Mouse (Mus musculus) large intestine, adult 2 months (tissue): ENCODE measurements around the gene Sacs. TPM values are rescaled to one million over a fixed set of nuclear protein-coding genes. Genes with fewer than 3 reads are reported as not detected.
"Not testable (repeated sequence)": the region's sequence is repeated elsewhere in the genome, so short reads cannot be mapped to it uniquely, and the experiment has no call there.

Experiments
- DNase-seq: peaks from one replicate; pipeline ENCODE4 v3.0.0-alpha.2; 2012; ENCODE audit warnings: low read depth, low spot score
- WGBS: fragments of 180-500 bp; shearing (Covaris S2); methylation state at CpG from one replicate; pipeline ENCODE4 v1.1.7; 2018; 5-methylcytosine and 5-hydroxymethylcytosine counted together
- polyA plus RNA-seq: library from polyadenylated mRNA; depleted of rRNA; stranded (reverse); fragments of >200 nt; gene quantifications from 2 replicates; pipeline ENCODE4 v1.2.3, GENCODE M21; 2012

Sacs gene
- polyA plus RNA-seq, 1 experiment: 0.19 TPM

DNA sequence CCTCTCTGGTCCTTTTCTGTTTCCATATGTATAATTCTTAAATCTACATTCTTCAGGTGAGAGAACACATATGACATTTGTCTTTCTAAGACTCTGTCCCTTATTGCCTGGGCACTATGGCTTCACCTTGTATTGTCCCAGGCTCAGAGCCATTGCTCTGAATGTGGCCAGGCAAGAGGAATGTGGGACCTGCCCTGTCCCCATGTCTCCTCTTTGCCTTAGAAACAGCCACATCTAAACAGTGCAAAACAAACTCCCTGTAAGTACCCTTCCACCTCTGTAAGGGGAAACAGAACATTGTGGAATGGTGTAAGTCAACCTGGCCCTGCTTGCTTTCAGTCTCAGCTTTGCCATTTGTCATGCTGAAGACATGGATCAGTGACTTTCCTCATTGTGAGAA lies 17.4 kb downstream of the Sacs start:
- DNase-seq: no peak

- DNase-seq: not testable (repeated sequence)
- 81% methylated on average over 7 of the region's 7 CpGs for WGBS
Measured at GRCm38 (mm10) chr14:61157426-61157825, 19.2 kb downstream of the Sacs start.

DNA sequence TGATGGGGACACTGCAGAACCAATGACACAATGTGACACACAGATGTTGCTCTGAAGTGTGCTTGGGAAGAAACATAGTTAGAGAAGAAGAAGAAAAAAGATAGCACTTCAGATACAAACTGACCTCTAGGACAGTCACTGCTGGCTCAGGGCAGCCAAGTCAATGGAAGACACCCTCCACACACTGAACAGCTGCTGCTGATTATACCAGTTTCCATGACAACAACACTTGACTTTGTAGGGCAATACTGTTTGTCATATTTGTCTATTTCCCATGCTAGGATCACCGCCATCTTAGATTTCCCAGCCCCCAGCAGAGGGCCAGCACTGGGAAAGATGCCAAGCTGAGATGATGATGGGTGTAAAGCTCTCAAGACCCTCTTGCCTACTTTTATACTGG lies 22.7 kb downstream of the Sacs start:
- WGBS: 83% methylated on average over 1 of the region's 1 CpGs
- DNase-seq: no peak

DNA sequence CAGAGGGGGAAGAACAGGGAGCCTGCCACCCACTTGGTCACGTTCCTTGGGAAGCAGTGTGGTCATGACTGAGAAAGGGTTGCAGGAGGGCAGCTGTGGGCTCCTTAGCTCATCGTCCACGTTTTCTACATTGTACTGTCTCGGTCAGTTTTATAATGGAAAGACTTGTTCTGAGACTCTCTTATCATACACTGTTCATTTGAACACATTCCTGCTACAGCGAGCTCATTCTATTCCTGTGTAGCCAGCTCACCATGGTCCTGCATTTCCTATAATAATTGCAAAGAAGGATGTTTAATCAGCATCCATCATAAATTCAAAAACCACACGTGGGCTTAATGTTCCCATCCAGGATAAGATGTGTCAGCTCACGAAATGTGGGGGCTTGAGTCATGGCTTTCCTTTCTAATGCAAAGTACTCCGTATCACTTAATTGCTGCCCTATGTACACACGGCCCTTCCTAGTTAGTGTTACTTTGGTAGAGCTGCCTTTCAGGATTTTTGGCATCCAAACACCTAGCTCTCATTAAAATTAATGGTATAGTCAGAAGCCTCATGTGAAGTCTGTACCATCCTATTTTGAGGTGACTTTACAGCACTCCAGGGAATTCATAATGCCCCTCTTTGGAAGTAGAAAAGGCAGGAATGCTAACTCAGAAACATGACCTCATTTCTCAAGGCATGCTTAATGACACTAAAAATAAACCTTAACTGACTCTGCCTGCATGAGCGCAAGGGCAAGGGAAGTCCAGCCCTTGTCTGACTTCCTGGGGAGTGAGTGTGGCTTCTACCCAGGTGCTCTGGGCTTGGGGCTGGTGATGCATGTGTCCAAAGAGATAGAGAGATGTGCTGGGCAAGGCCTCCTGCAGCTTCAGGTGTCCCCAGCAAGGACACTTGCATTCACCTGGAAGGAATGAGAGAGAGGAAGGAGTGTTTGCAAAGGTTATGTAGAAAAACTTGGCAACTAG lies 23.4 kb downstream of the Sacs start:
- no peak for DNase-seq
- WGBS: 43% methylated on average over 10 of the region's 10 CpGs

DNA sequence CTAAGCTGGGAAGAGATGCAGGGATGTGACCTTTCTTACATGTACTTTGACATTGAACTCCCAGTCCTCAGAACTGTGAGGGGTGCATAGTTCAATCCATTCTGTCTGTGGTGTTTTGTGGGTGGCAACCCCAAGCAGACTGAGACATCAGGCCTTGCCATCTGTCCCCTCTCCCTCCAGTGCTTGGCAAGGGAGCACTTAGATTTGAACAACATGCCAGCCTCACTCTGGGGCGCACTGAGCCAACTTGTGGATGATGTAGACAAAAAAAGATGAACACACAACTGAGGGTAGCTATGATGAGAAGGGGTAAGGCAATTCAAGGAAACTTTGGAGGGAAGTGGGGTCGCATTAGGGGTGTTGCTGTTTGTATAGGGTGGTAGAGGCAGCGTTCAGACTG lies 26.2 kb downstream of the Sacs start:
- WGBS: 82% methylated on average over 3 of the region's 3 CpGs
- no peak for DNase-seq

DNA sequence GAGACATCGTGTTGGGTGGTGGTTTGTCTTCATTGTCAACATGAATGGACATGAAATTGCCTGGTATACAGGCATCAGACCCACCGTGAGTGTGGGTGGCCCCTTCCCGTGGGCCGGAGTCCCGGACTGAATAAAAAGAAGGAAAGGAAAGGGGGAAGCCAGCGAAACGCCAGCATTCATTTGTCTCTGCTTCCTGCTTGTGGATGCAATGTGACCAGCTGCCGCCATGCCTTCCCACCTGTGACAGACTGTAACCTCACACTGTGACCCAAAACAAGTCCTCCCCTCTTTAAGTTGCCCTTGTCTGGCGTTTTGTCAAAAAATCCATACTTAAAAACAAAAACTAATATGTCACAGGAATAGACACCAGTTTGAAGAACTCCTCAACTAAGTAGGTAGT lies 27.7 kb downstream of the Sacs start:
- 89% methylated on average over 9 of the region's 9 CpGs for WGBS
- DNase-seq: no peak

GRCm38 (mm10) chr14:61171261-61171970 lies 33.2 kb downstream of the Sacs start:
- DNase-seq: no peak
- 78% methylated on average over 5 of the region's 5 CpGs for WGBS

DNA sequence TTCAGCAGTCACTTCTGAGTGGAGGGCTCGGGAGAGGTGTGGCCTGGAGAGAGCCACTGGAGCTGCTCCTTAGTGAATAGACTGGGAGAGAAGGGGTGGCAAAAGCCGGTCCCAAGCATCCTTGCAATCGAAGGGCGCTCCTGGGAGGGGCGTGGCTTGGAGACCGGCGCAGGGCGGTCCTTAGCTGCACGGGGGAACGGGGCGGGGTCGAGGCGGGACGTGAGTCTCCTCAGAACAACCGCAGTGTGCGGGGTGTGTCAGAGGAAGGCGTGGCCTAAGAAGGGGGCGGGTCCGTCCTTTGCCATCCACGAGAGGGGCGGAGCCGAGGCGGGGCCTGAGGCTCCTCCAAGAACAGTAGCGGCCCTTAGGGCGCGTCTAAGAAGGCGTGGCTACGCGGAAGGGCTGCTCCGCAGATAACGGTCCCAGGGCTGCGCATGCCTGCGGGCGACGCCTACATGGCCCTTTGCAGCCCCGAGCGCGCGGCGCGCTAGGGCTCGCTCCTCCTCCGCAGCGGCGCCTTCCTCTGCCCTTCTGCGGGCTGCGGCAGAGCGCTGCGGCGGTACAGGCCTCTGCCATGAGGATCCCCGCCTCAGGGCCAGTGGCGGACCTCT lies 34.4 kb downstream of the Sacs start:
- WGBS: under 1% methylated on average over 50 of the region's 52 CpGs
- DNase-seq: peak; percentile 69

DNA sequence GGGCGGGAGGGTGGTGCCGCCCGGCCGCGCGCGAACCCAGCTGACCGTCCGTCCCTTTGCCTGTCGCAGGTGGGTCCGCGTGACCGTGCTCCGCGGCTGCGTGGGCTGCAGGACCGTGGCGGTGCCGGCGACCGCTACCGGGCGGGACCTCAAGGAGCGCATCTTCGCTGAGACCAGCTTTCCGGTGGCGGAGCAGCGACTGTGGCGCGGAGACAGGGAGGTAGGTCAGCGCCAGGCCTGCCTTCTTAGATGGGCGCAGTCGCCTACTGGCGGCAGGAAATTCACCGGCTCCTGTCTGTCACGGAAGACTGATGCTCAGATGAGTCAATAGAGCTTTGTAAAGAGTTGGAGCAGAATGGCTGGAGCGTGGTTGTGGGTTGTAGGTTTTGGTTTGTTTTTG lies 35.0 kb downstream of the Sacs start:
- WGBS: under 1% methylated on average over 37 of the region's 37 CpGs
- no peak for DNase-seq

- DNase-seq: no peak
- WGBS: 55% methylated on average over 7 of the region's 7 CpGs
Measured at GRCm38 (mm10) chr14:61191904-61192303, 53.6 kb downstream of the Sacs start.

DNA sequence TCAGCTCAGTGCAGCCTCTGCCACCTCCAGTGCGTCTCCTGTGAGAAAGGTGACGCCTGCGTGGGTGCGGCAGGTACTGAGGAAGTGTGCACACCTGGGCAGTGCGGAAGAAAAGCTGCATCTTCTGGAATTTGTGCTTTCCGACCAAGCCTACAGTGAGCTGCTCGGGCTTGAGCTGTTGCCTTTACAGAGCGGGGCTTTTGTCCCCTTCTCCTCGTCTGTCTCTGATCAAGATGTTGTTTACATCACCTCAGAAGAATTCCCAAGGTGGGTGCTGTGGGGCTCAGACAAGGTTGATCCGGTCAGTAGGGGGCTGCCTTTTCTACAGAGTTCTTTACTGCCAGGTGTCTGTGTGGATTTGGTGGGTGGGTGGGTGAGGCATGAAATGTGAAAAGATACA lies 54.1 kb downstream of the Sacs start:
- WGBS: 37% methylated on average over 10 of the region's 10 CpGs
- DNase-seq: no peak

GRCm38 (mm10) chr14:61194416-61194815 lies 56.2 kb downstream of the Sacs start:
- DNase-seq: no peak
- 89% methylated on average over 4 of the region's 4 CpGs for WGBS

DNA sequence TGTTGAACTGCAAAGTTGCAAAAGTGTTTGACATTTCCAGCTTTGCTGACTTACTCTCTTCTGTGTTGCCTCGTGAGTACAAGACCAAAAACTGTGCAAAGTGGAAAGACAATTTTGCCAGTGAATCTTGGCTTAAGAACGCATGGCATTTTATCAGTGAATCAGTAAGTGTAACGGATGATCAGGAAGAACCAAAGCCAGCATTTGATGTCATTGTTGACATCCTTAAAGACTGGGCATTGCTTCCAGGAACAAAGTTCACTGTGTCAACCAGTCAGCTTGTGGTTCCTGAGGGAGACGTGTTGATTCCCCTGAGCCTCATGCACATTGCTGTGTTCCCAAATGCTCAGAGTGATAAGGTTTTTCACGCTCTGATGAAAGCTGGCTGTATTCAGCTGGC lies 71.9 kb downstream of the Sacs start:
- no peak for DNase-seq
- WGBS: 74% methylated on average over 5 of the region's 5 CpGs

- WGBS: 74% methylated on average over 6 of the region's 6 CpGs
- DNase-seq: no peak
Measured at GRCm38 (mm10) chr14:61211754-61212153, 73.5 kb downstream of the Sacs start.

- no peak for DNase-seq
- WGBS: 80% methylated on average over 5 of the region's 5 CpGs
Measured at GRCm38 (mm10) chr14:61221166-61221565, 82.9 kb downstream of the Sacs start.

- WGBS: 48% methylated on average over 6 of the region's 6 CpGs
Measured at GRCm38 (mm10) chr14:61222506-61222905, 84.2 kb downstream of the Sacs start.

DNA sequence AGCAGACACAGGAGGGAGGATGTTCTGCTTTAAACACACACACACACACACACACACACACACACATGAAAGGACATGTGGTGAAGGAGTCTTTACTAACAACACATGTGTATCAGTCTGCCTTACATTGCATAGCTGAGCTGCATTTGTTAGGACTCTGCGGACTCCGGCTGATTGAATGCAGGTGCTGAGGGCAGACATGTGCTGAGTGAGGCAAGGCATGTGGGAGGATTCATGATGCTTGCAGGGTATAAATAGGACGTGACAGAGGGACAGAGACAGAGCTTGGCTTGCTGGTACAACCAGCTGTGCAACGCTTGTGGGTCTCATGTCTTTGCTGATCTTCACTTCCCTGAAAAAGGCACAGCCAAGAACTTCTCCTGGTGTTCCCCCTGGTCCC lies 85.5 kb downstream of the Sacs start:
- WGBS: 75% methylated on average over 4 of the region's 4 CpGs

More at GRCm38 (mm10) chr14:61222506-61222905, 84.2 kb downstream of the Sacs start:
- no peak for DNase-seq

DNA sequence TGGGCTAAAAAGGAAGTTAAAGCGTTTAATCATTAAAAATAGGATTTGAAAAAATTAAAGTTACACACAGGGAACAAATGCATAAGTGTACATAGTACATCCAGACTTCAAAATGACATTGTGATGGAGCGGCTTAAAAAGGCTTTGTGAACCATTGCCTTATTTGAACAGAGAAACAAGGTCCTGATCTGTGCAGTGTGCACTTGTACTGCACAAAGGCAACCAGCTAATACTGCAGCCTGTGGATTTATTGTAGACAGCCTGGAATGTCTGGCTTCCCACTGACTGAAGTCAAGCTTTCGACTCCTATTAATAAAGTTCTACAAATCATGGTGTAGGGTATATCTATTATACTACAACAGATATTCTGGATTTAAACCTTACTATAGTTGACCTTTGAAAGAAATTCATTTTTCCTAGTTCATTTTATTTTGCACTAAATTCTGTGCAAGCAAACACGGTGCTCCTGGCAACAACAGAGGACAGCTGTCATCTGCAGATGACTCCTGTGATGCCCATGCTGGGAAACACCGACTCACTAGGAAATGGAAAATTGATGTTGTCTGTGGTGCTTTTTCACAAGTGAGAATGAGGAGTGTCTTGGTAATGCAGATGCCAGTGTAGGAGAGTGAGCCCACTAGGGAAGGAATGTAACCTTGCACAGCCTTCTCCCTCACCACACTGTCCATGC lies 86.3 kb downstream of the Sacs start:
- DNase-seq: no peak
- 76% methylated on average over 5 of the region's 5 CpGs for WGBS

More for the DNA sequence above, 85.5 kb downstream of the Sacs start:
- no peak for DNase-seq

- DNase-seq: no peak
- WGBS: 55% methylated on average over 1 of the region's 1 CpGs
Measured at GRCm38 (mm10) chr14:61226151-61226550, 87.9 kb downstream of the Sacs start.

DNA sequence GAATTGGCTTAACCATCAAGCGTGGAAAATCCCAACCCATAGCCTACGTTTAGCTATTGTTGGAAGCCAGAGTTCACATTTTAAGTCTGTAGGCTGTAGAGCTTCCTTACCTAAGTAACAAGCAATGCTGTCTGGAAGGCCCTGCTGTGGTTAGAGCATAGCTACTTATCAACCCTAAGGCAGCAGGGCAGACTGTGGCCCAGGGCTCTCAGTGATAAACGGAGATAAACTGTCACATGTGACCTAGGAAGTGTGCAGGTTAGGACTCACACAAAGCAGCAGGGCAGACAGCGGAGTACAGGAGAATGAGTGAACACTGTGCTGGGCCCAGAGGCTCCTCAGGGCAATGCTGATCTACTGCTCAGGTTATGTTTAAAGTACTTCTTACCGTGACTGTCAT lies 91.5 kb downstream of the Sacs start:
- DNase-seq: no peak
- 89% methylated on average over 5 of the region's 5 CpGs for WGBS
